Mouse (Mus musculus) thymus, adult 2 months (tissue): ENCODE results near the gene Ankrd55. TPM values are rescaled to one million over a fixed set of nuclear protein-coding genes. Genes with fewer than 3 reads are reported as not detected.

Experiments
- DNase-seq: peaks from one replicate; pipeline ENCODE4 v3.0.0; 2021
- H3K27ac ChIP-seq: fragments of 200-500 bp; 2 replicates; pipeline ENCODE4 v1.5.1; 2012; ENCODE audit warnings: low read length, control low read depth; ENCODE audit not compliant: control insufficient read depth, insufficient read depth
- H3K27me3 ChIP-seq: fragments of 200-500 bp; 2 replicates; pipeline ENCODE4 v1.6.1; 2012; ENCODE audit warnings: mild to moderate bottlenecking, low read length, moderate library complexity, mixed read lengths; ENCODE audit not compliant: control insufficient read depth, insufficient read depth
- H3K36me3 ChIP-seq: fragments of 200-500 bp; 2 replicates; pipeline ENCODE4 v1.6.1; 2012; ENCODE audit warnings: mild to moderate bottlenecking, low read length, moderate library complexity; ENCODE audit not compliant: control insufficient read depth, insufficient read depth
- H3K4me1 ChIP-seq: fragments of 200-500 bp; replicated peaks from 2 replicates; pipeline ENCODE4 v1.6.1; 2012; ENCODE audit warnings: low read length; ENCODE audit not compliant: control insufficient read depth, insufficient read depth
- H3K4me3 ChIP-seq: fragments of 200-500 bp; 2 replicates; pipeline ENCODE4 v1.5.1; 2012; ENCODE audit warnings: mild to moderate bottlenecking, low read length, control low read depth, moderate library complexity; ENCODE audit not compliant: control insufficient read depth, insufficient read depth
- CTCF ChIP-seq: fragments of 200-500 bp; IDR thresholded peaks from 2 replicates; pipeline ENCODE4 v1.5.1; 2012; ENCODE audit warnings: mild to moderate bottlenecking, control low read depth, low read length, moderate library complexity, borderline replicate concordance; ENCODE audit not compliant: control insufficient read depth, poor library complexity, insufficient read depth; ENCODE audit errors: extremely low read depth
- POLR2A ChIP-seq: fragments of 200-500 bp; IDR thresholded peaks from 2 replicates; pipeline ENCODE4 v1.6.1; 2012; ENCODE audit warnings: mild to moderate bottlenecking, low read length, control low read depth, moderate library complexity; ENCODE audit not compliant: control insufficient read depth, poor library complexity, insufficient read depth; ENCODE audit errors: extremely low read depth
- WGBS: fragments of 180-500 bp; shearing (Covaris S2); methylation state at CpG from one replicate; pipeline ENCODE4 v1.1.7; 2018; 5-methylcytosine and 5-hydroxymethylcytosine counted together
- polyA plus RNA-seq: library from polyadenylated mRNA; depleted of rRNA; stranded (reverse); fragments of >200 nt; gene quantifications from 2 replicates; pipeline ENCODE4 v1.2.3, GENCODE M21; 2012

Gene Ankrd55
- polyA plus RNA-seq, 1 experiment = 2.5 TPM

GRCm38 (mm10) chr13:112323591-112324266 is 35.5 kb downstream of the Ankrd55 start:
- H3K4me3 ChIP-seq = no peak overlapping the region
- H3K27me3 ChIP-seq = no peaks in the 10 kb centered on the region
- TF ChIP-seq POLR2A (no peak), CTCF (no peak)
- H3K4me1 ChIP-seq = peaks cover 4% of the 10 kb centered on the region; the same call in 1 of the 2 replicates
- 45% methylated on average over 12 of the region's 12 CpGs for WGBS
- no peak overlapping the region for H3K27ac ChIP-seq
- DNase-seq = no peak
- H3K36me3 ChIP-seq = no peaks in the 10 kb centered on the region

- no peak for TF ChIP-seq POLR2A
- TF ChIP-seq CTCF = no peak
- peaks cover 4% of the 10 kb centered on the region; the same call in 1 of the 2 replicates for H3K4me1 ChIP-seq
- 90% methylated on average over 2 of the region's 2 CpGs for WGBS
Measured at GRCm38 (mm10) chr13:112325126-112325525, 36.9 kb downstream of the Ankrd55 start.

GRCm38 (mm10) chr13:112326403-112326802 is 38.2 kb downstream of the Ankrd55 start:
- TF ChIP-seq POLR2A = no peak
- TF ChIP-seq CTCF = no peak
- Histone ChIP-seq H3K4me1 (peaks cover 4% of the 10 kb centered on the region; the same call in 1 of the 2 replicates), H3K27me3 (no peaks in the 10 kb centered on the region), H3K36me3 (no peaks in the 10 kb centered on the region), H3K4me3 (no peak overlapping the region), H3K27ac (no peak overlapping the region)
- WGBS = 98% methylated on average over 7 of the region's 7 CpGs
- DNase-seq = no peak

More at GRCm38 (mm10) chr13:112325126-112325525, 36.9 kb downstream of the Ankrd55 start:
- H3K27ac ChIP-seq = no peak overlapping the region
- H3K4me3 ChIP-seq = no peak overlapping the region
- H3K27me3 ChIP-seq = no peaks in the 10 kb centered on the region
- DNase-seq = no peak
- H3K36me3 ChIP-seq = no peaks in the 10 kb centered on the region

GRCm38 (mm10) chr13:112326977-112327376 is 38.7 kb downstream of the Ankrd55 start:
- no peak for DNase-seq
- no peaks in the 10 kb centered on the region for H3K27me3 ChIP-seq
- no peak overlapping the region for H3K4me3 ChIP-seq
- H3K4me1 ChIP-seq = peaks cover 4% of the 10 kb centered on the region; the same call in 1 of the 2 replicates
- no peak for TF ChIP-seq CTCF
- TF ChIP-seq POLR2A = no peak
- H3K27ac ChIP-seq = no peak overlapping the region
- H3K36me3 ChIP-seq = no peaks in the 10 kb centered on the region
- 91% methylated on average over 5 of the region's 5 CpGs for WGBS

- DNase-seq = no peak
- Histone ChIP-seq H3K4me1 (peaks cover 4% of the 10 kb centered on the region; the same call in 1 of the 2 replicates), H3K27me3 (no peaks in the 10 kb centered on the region), H3K36me3 (no peaks in the 10 kb centered on the region), H3K4me3 (no peak overlapping the region), H3K27ac (no peak overlapping the region)
- WGBS = 93% methylated on average over 4 of the region's 4 CpGs
- TF ChIP-seq POLR2A = no peak
- no peak for TF ChIP-seq CTCF
Measured at GRCm38 (mm10) chr13:112327511-112327910, 39.3 kb downstream of the Ankrd55 start.

- H3K36me3 ChIP-seq = no peaks in the 10 kb centered on the region
- H3K27ac ChIP-seq = no peak overlapping the region
- no peak for TF ChIP-seq POLR2A
- WGBS = 96% methylated on average over 6 of the region's 6 CpGs
- no peak overlapping the region for H3K4me3 ChIP-seq
- no peaks in the 10 kb centered on the region for H3K27me3 ChIP-seq
- no peaks in the 10 kb centered on the region for H3K4me1 ChIP-seq
- DNase-seq = no peak
Measured at GRCm38 (mm10) chr13:112330257-112330656, 42.0 kb downstream of the Ankrd55 start.
